13 mouse cellular contexts compared by ENCODE assay signal in genomic region chr13:8538896-8539295, GRCm38 (mm10).
DNase-seq lines count a peak whose midpoint lies in the region.
"Had no signal": no experiment of that assay in that cellular context is flagged by ENCODE, and none has a peak within 500 bp of the region (broad histone marks: within the 10 kb centered on the region; RNA-seq: fewer than 3 reads in every experiment).

No protein-coding gene starts in this region.

- peak; percentile 19 for DNase-seq in adrenal gland, postnatal 14 days
- no peak for DNase-seq in adrenal gland, postnatal 25 days
- DNase-seq in gastrocnemius, adult 18-20 months (ENCODE audit: low spot score): peak; percentile 28
- no peak for DNase-seq in gastrocnemius, postnatal 14 days
- DNase-seq in lung, postnatal 25 days (ENCODE audit: low spot score): peak; percentile 2
- DNase-seq in lung, postnatal 14 days: no peak
- DNase-seq in skeletal muscle tissue, adult 2 months (ENCODE audit: low read depth, low spot score): peak; percentile 52
- no peak for DNase-seq in urinary bladder, adult 18-20 months (ENCODE audit: low spot score in 2 of 2)
- DNase-seq: cerebellum, adult 11-12 months; cerebellum, adult 9-10 months; cerebellum, postnatal 25 days; heart, adult 2 months; heart, postnatal 14 days had no signal

- intact Hi-C loops in gastrocnemius, postnatal 14 days (cut with DNase I; ENCODE audit: low total_unique reads): no loop called here

Comparison
In these comparisons a context has a peak if more than half of its experiments do, and no peak if none do; other contexts are left out.
1. DNase-seq: peak in adrenal gland, postnatal 14 days (single experiment), gastrocnemius, adult 18-20 months (single experiment), lung, postnatal 25 days (single experiment) and skeletal muscle tissue, adult 2 months (single experiment); none in adrenal gland, postnatal 25 days (single experiment), gastrocnemius, postnatal 14 days (single experiment), lung, postnatal 14 days (single experiment) and urinary bladder, adult 18-20 months (0 of 2).